Mouse (Mus musculus): ENCODE data around the gene Nop16. TPM values are rescaled to one million over a fixed set of nuclear protein-coding genes. Genes with fewer than 3 reads are reported as not detected.
"Not testable (repeated sequence)": the region's sequence is repeated elsewhere in the genome, so short reads cannot be mapped to it uniquely, and the experiment has no call there.

Nop16 gene
- polyA plus RNA-seq (2015; fragmentation: Nextera tagmentation; extraction: Ambion mirVana): 64.7 and 69.8 TPM in 2 replicates

GRCm38 (mm10) chr13:54589996-54590951, at the start of gene Nop16, which contains the start of gene Higd2a:
Gene Nop16, minus strand, starts transcription at chr13:54590090.
Gene Higd2a, plus strand, starts transcription at chr13:54590207.
- peak within 1 kb of the TSS; percentile 94 for H3K4me3 ChIP-seq (replicated peaks)
- under 1% methylated on average over 51 of the region's 51 CpGs for WGBS
- peak within 1 kb of the TSS; percentile 80 for H3K4me2 ChIP-seq
- peak within 1 kb of the TSS; percentile 97 for H3K27ac ChIP-seq (replicated peaks)
- peaks cover 24% of the 10 kb centered on the region for H3K36me3 ChIP-seq
- H3K9ac ChIP-seq (replicated peaks): peak within 1 kb of the TSS; percentile 98
- peak; percentile 96 for ATAC-seq (ENCODE audit: low FRiP score)
- no peaks in the 10 kb centered on the region for H3K27me3 ChIP-seq (replicated peaks)
- peaks cover 40% of the 10 kb centered on the region for H3K4me1 ChIP-seq
- no peaks in the 10 kb centered on the region for H3K9me3 ChIP-seq (replicated peaks)

- Histone ChIP-seq H3K9ac (replicated peaks) (no peak overlapping the region), H3K27ac (replicated peaks) (no peak overlapping the region), H3K9me3 (replicated peaks) (no peaks in the 10 kb centered on the region), H3K36me3 (peaks cover 30% of the 10 kb centered on the region), H3K4me2 (no peak overlapping the region), H3K27me3 (replicated peaks) (no peaks in the 10 kb centered on the region), H3K4me3 (replicated peaks) (no peak overlapping the region), H3K4me1 (no peaks in the 10 kb centered on the region)
- WGBS: 94% methylated on average over 3 of the region's 3 CpGs
- ATAC-seq (ENCODE audit: low FRiP score): no peak
Observed at GRCm38 (mm10) chr13:54635011-54635410, 45.1 kb upstream of the Nop16 start.

- Histone ChIP-seq H3K9me3 (replicated peaks) (no peaks in the 10 kb centered on the region), H3K4me1 (no peaks in the 10 kb centered on the region), H3K4me3 (replicated peaks) (no peak overlapping the region), H3K27me3 (replicated peaks) (no peaks in the 10 kb centered on the region), H3K9ac (replicated peaks) (no peak overlapping the region), H3K27ac (replicated peaks) (no peak overlapping the region), H3K36me3 (peaks cover 12% of the 10 kb centered on the region), H3K4me2 (no peak overlapping the region)
- WGBS: 70% methylated on average over 3 of the region's 3 CpGs
- no peak for ATAC-seq (ENCODE audit: low FRiP score)
Observed at GRCm38 (mm10) chr13:54632731-54633277, 42.9 kb upstream of the Nop16 start.

GRCm38 (mm10) chr13:54629128-54629527, 39.2 kb upstream of the Nop16 start:
- Histone ChIP-seq H3K4me1 (peaks cover 7% of the 10 kb centered on the region), H3K27ac (replicated peaks) (no peak overlapping the region), H3K4me2 (no peak overlapping the region), H3K27me3 (replicated peaks) (no peaks in the 10 kb centered on the region), H3K9me3 (replicated peaks) (no peaks in the 10 kb centered on the region), H3K9ac (replicated peaks) (no peak overlapping the region), H3K4me3 (replicated peaks) (no peak overlapping the region), H3K36me3 (peaks cover 12% of the 10 kb centered on the region; the same call in 1 of the 2 replicates)
- no peak for ATAC-seq (ENCODE audit: low FRiP score)
- WGBS: 94% methylated on average over 4 of the region's 4 CpGs

- no peaks in the 10 kb centered on the region for H3K36me3 ChIP-seq
- peak overlapping the region; percentile 94 for H3K4me3 ChIP-seq (replicated peaks)
- WGBS: under 1% methylated on average over 27 of the region's 27 CpGs
- H3K27me3 ChIP-seq (replicated peaks): no peaks in the 10 kb centered on the region
- no peaks in the 10 kb centered on the region for H3K9me3 ChIP-seq (replicated peaks)
- ATAC-seq (ENCODE audit: low FRiP score): peak; percentile 71
- H3K27ac ChIP-seq (replicated peaks): peak overlapping the region; percentile 90
- H3K9ac ChIP-seq (replicated peaks): peak overlapping the region; percentile 99
- H3K4me1 ChIP-seq: peaks cover 24% of the 10 kb centered on the region
- peak overlapping the region; percentile 92 for H3K4me2 ChIP-seq
Observed at GRCm38 (mm10) chr13:54621960-54622521, 32.2 kb upstream of the Nop16 start.

- WGBS: 12% methylated on average over 44 of the region's 44 CpGs
- no peaks in the 10 kb centered on the region for H3K27me3 ChIP-seq (replicated peaks)
- H3K36me3 ChIP-seq: no peaks in the 10 kb centered on the region
- peak within 1 kb of the TSS; percentile 94 for H3K4me3 ChIP-seq (replicated peaks)
- H3K9me3 ChIP-seq (replicated peaks): no peaks in the 10 kb centered on the region
- peak within 1 kb of the TSS; percentile 99 for H3K9ac ChIP-seq (replicated peaks)
- ATAC-seq (ENCODE audit: low FRiP score): peak; percentile 98
- peaks cover 24% of the 10 kb centered on the region for H3K4me1 ChIP-seq
- H3K27ac ChIP-seq (replicated peaks): peak within 1 kb of the TSS; percentile 90
- peak within 1 kb of the TSS; percentile 92 for H3K4me2 ChIP-seq
Observed at GRCm38 (mm10) chr13:54621155-54621932, 31.5 kb upstream of the Nop16 start, which contains the start of gene Faf2. Gene Faf2, plus strand, starts transcription at chr13:54621784.

GRCm38 (mm10) chr13:54616998-54617397, 27.1 kb upstream of the Nop16 start:
- no peak for ATAC-seq (ENCODE audit: low FRiP score)
- Histone ChIP-seq H3K9me3 (replicated peaks) (no peaks in the 10 kb centered on the region), H3K27ac (replicated peaks) (no peak overlapping the region), H3K27me3 (replicated peaks) (no peaks in the 10 kb centered on the region), H3K4me2 (no peak overlapping the region), H3K4me3 (replicated peaks) (no peak overlapping the region), H3K4me1 (no peaks in the 10 kb centered on the region), H3K9ac (replicated peaks) (no peak overlapping the region), H3K36me3 (no peaks in the 10 kb centered on the region)
- 73% methylated on average over 6 of the region's 6 CpGs for WGBS

- Histone ChIP-seq H3K4me2 (no peak overlapping the region), H3K27ac (replicated peaks) (no peak overlapping the region), H3K4me1 (no peaks in the 10 kb centered on the region), H3K36me3 (no peaks in the 10 kb centered on the region), H3K9ac (replicated peaks) (no peak overlapping the region), H3K27me3 (replicated peaks) (no peaks in the 10 kb centered on the region), H3K4me3 (replicated peaks) (no peak overlapping the region), H3K9me3 (replicated peaks) (no peaks in the 10 kb centered on the region)
- no peak for ATAC-seq (ENCODE audit: low FRiP score)
- 86% methylated on average over 8 of the region's 8 CpGs for WGBS
Observed at GRCm38 (mm10) chr13:54616307-54616706, 26.4 kb upstream of the Nop16 start.

DNA sequence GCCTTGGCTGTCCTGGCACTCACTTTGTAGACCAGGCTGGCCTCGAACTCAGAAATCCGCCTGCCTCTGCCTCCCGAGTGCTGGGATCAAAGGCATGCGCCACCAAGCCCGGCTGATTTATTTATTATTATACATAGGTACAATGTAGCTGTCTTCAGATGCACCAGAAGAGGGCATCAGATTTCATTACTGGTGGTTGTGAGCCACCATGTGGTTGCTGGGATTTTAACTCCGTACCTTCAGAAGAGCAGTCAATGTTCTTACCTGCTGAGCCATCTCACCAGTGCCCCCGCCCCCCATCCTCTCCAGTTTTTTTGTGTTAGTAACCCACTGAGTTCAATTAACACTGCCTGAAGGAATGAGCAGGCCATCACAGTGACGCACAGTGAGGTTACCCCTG, 23.3 kb upstream of the Nop16 start:
- not testable (repeated sequence) for H3K36me3 ChIP-seq; H3K4me2 ChIP-seq; H3K27me3 ChIP-seq (replicated peaks); H3K27ac ChIP-seq (replicated peaks); H3K9ac ChIP-seq (replicated peaks); H3K4me3 ChIP-seq (replicated peaks); ATAC-seq (ENCODE audit: low FRiP score); H3K9me3 ChIP-seq (replicated peaks)
- peaks cover 27% of the 10 kb centered on the region for H3K4me1 ChIP-seq
- WGBS: 89% methylated on average over 8 of the region's 8 CpGs

- ATAC-seq (ENCODE audit: low FRiP score): peak; percentile 83
- Histone ChIP-seq H3K4me2 (peak within 1 kb of the TSS; percentile 85), H3K36me3 (peaks cover 8% of the 10 kb centered on the region), H3K4me1 (peaks cover 33% of the 10 kb centered on the region), H3K27ac (replicated peaks) (peak within 1 kb of the TSS; percentile 88), H3K27me3 (replicated peaks) (no peaks in the 10 kb centered on the region), H3K9me3 (replicated peaks) (no peaks in the 10 kb centered on the region), H3K4me3 (replicated peaks) (peak within 1 kb of the TSS; percentile 81), H3K9ac (replicated peaks) (peak within 1 kb of the TSS; percentile 88)
- under 1% methylated on average over 64 of the region's 66 CpGs for whole genome bisulfite sequencing
Observed at GRCm38 (mm10) chr13:54610972-54611754, 21.3 kb upstream of the Nop16 start, which contains the start of gene Cltb. Gene Cltb, minus strand, starts transcription at chr13:54611344.
